Mouse (Mus musculus): ENCODE results near the gene Tpr.

Gene Tpr

GRCm38 (mm10) chr1:150463068-150463467, 70.4 kb downstream of the Tpr start:
- no peak for DNase-seq (ENCODE audit: low read depth)

DNA sequence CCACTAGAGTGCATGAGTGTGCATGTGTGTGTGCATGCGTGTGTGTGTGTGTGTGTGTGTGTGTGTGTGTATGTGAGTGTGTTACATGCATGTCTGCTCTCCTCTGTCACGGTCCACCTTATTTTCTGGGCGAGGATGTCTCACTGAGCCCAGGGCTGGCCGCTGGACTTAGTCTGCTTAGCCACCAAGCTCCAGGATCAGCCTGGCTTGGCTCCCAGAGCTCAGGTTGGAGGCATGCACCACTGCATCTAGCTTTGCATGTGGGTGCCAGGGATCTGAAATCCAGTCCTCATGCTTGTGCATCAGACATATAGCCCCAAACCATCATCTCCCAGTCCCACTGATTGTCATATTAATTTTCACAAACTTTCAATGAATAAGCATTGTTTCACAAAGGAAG, 71.1 kb downstream of the Tpr start:
- no peak for DNase-seq (ENCODE audit: low read depth)

- DNase-seq (ENCODE audit: low read depth) = no peak
Measured at GRCm38 (mm10) chr1:150465364-150465763, 72.7 kb downstream of the Tpr start.

DNA sequence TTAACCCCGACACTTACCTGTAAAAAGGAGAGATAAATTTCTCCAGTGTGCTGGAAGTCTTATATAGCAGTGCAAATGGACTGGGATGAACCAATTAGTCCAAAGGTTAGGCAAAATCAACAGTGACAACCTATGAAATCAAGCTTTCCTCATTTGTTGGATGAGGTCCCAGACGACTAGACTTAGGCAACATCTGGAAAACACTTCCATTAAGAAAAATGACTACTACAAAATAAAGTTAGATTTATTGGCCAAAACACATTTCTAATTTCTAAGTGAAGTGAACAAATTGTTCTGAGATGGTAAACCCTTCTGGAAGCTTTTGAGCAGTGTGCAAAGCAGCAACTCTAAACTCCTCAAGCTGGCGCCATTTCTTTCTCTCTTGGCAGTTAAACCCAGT, 73.5 kb downstream of the Tpr start, which contains the start of gene Prg4:
Gene Prg4, minus strand, starts transcription at position 34 of the 400 bp plus-strand sequence.
- DNase-seq (ENCODE audit: low read depth) = no peak

DNA sequence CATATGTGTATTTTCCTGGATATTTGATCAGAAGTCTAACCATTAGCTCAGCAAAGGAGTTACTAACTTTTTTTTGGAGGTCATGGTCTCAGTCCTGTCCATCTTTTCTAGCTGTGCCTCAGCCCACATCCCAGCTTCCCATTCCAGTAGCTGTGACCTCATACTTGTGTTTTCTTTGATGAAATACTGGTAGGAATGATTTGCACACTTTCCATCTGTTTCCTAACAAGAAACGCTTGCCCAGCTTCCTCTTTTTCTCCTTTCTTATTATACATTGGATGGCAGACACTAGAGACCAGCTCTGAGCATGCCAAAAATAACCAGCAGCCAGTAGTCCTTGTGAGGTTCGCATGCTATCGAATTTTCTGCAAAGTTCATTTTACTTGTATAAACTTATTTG, 77.4 kb downstream of the Tpr start:
- no peak for DNase-seq (ENCODE audit: low read depth)

- DNase-seq (ENCODE audit: low read depth) = no peak
Measured at GRCm38 (mm10) chr1:150472525-150472924, 79.9 kb downstream of the Tpr start.

GRCm38 (mm10) chr1:150480674-150481073, 88.0 kb downstream of the Tpr start:
- no peak for DNase-seq (ENCODE audit: low read depth)

- DNase-seq (ENCODE audit: low read depth) = no peak
Measured at GRCm38 (mm10) chr1:150489148-150489547, 96.5 kb downstream of the Tpr start.

DNA sequence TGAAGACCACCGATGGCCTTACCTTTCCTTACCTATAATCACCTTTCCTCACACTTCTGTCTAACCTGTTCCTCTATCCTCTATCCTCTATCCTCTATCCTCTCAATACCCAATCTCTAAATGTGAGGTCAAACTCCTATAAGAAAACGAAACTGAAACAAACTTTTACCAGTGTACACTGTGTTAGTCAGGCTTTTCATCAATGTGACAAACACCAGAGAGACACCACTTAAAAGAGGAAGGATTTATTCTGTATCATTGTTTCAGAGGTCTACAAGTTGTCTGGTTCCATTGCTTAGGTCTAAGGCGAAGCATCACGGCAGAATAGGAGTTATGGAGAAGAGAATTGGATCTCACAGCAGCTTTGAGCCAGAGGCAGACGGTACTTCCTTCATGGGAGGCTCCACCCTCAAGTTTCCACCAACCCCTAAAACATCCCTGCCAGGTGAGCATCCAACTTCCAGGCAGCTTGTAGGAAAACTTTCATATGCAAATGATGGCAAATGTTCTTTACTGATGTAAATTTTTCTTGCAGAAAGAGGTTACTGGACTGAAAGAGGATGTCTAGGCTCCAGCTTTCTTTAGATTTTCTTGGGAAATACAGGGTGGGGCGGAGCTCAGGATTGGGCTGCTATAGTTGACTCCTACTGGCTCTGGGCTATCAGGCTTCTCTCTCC, 104.1 kb downstream of the Tpr start:
- no peak for DNase-seq (ENCODE audit: low read depth)

DNA sequence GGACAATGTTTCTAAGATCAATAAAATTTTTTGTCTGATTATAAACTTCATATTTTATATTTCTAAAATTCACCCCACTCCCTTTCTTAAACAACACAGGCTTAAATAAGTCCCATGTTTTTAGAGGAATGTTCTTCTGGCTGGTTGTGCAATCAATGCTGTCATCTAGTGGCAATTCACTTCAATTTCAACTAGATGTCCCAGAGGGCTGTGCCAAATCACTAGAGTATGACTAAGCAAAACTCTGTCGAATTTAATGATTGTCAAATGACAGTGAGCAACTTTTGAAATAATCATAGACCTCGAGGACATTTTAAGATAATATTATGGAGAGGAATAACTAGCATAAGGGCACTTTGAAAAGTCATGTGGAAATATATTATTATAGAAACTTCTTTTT, 105.1 kb downstream of the Tpr start:
- DNase-seq (ENCODE audit: low read depth) = no peak

- DNase-seq (ENCODE audit: low read depth) = no peak
Measured at GRCm38 (mm10) chr1:150498177-150498576, 105.5 kb downstream of the Tpr start.

All from c-Kit-positive CD71-positive TER-119-negative erythroid progenitor cells, embryonic 14.5 days (primary cell).